Mouse (Mus musculus) urinary bladder, postnatal 36 days (tissue): ENCODE measurements at regions not wholly inside any gene's neighbourhood (a gene's known extent, or its start where the extent isn't known, plus 50 kb on each side); places are given as distances from the start of the nearest gene placed in this dataset.

Experiments
- DNase-seq, 2 experiments: peaks; one replicate each; pipeline ENCODE4 v3.0.0; 2022; ENCODE audit warnings: low spot score in 2 of 2, mixed read lengths in 1 of 2

- DNase-seq, result no peak
These were observed 182.9 kb downstream of the Rap2a start for GRCm38 (mm10) chr14:120661111-120661510.

GRCm38 (mm10) chr14:120669665-120670064, 191.4 kb downstream of the Rap2a start:
- DNase-seq, result no peak

DNA sequence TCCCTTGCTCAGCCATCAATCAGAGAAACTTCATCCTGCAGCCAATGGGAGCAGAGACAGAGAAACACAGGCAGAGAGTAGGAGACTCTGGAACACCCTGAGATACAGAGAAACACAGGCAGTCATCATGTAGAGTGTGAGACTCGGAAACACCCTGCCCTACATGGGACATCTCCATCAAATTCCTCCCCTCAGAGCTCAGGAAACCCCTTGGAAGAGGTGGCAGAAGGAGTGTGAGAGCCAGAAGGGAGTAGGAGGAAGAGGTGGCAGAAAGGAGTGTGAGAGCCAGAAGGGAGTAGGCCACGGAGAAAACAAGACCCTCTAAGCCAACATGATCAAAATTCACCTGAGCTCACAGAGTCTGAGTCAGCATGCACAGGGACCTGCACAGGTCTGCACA, 197.5 kb downstream of the Rap2a start:
- DNase-seq, result no peak

GRCm38 (mm10) chr14:120678533-120678932, 200.3 kb downstream of the Rap2a start:
- DNase-seq, result no peak

- DNase-seq, result no peak
These were observed 200.8 kb downstream of the Rap2a start for GRCm38 (mm10) chr14:120679072-120679471.

GRCm38 (mm10) chr14:120680272-120680671, 202.0 kb downstream of the Rap2a start:
- no peak for DNase-seq

GRCm38 (mm10) chr14:120685263-120685662, 207.0 kb downstream of the Rap2a start:
- DNase-seq, result no peak

GRCm38 (mm10) chr14:120685877-120686276, 207.6 kb downstream of the Rap2a start:
- DNase-seq, result no peak

- DNase-seq, result no peak
These were observed 208.5 kb downstream of the Rap2a start for GRCm38 (mm10) chr14:120686751-120687150.

DNA sequence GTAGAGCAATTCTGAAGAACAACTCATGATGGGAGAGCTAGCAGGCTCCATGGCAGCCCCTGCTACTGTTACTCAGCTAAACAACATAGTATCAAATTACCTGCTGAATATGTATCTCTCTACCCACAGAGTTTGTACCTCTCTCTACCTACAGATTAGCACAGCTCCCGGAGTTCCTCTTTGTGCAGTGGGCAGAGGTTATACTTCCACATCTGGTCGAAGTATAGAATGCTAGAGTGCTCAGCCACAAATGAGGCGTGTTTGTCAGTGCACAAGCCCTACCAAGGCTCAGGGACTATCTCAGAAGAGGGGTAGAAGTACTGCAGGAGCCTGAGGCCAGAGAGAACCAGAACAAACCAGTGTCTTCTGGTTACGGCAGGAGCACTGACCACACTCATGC, 211.6 kb upstream of the Ipo5 start:
- no peak for DNase-seq

DNA sequence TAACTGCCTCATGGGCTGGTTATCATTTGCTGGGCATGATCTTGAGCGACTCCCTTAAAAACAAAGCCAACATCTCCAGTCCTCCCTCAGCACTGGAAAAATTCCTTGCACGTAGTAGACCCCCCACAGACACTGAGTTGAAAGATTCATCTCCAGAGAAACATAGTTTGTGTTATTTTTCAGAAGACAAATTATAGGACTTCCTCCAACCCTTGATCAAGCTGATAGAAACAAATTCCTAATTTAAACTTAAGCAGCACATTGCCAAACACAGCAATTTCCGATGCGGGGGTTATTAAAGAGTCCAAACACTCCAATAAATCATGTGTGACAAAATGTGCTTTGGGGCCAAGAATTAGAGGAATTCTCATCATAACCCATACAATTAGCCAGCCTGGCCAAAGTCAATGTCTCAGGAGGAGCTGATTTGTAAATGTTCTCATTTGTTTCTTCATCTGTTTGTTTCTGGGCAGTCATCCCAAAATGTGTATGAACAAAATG, 205.7 kb upstream of the Ipo5 start:
- DNase-seq, result no peak

GRCm38 (mm10) chr14:120710782-120711181, 200.2 kb upstream of the Ipo5 start:
- no peak for DNase-seq

GRCm38 (mm10) chr14:120720464-120721445, 190.3 kb upstream of the Ipo5 start:
- DNase-seq, result no peak

DNA sequence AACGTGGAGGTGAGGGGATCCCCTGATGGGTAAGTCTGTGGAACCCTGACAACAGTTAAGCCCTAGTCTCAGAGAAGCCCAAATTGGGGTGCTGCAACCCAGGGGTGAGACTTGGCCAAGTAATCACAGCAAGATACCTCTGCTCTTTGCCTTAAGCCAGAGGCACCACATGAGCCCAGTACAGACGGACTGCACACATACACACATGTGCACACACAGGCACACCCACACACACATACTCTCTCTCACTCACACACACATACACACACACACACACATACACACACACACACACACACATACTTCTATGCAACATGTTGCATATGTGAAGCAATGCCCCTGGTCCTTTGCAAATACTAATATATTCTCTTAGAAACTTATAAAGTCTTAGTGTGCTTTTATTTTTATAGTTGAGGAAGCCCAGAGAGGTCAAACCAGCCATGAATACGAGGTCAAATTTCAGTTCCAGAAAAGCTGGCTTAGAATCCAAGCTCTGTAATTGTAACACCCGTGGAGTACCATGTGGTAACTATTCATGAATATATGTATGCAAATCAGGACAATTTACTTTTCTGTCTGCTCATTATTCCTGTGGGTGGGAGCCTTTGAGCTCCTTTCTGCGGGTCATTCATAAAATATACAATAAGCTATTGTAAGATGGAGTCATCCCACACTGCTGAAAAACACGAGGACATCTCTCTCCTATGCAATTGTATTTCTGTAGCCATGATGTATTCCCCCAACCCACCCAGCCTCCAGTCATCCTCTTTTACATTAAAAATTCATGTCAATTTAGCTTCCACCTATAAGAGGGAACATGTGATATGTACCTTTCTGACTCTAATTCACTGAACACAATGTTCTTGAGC, 189.2 kb upstream of the Ipo5 start:
- DNase-seq, result no peak

GRCm38 (mm10) chr14:120722546-120723112, 188.4 kb upstream of the Ipo5 start:
- no peak for DNase-seq

DNA sequence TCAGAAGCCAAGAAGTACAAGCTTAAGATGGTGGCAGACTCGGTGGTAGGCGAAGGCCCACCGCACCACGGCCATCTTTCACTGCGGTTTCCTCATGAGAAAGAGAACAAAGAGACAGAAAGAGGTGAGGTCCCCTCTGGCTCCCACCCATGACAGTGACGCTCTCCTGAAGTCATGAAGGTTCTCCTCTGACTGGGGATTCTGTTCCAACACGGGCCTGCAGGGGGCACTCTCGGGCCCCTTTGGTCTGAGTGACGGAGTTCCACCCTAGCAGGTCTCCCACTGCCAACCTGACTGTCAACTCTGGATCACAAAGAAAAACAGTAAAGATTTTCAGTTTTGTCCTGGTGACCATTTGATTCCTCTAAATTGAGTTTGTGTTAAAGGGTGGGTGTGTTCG, 182.9 kb upstream of the Ipo5 start:
- DNase-seq, result no peak

DNA sequence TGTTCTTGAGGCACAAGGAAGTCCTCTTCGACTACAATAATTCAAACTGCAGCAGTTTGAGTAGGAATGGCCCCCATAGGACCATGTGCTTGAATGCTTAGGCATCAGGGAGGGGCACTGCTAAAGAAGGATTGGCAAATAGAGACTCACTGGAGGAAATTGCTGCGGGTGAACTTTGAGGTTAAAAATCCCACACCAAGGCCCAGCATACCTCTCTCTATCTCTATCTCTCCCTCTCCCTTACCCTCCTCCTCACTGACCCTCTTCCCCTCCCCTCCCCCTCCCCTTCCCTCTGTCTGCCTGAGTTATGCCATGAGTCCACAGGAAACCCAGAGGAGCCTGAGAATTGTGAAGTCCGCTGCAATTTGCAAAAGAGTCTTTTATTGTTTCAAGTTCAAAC, 180.8 kb upstream of the Ipo5 start:
- no peak for DNase-seq

DNA sequence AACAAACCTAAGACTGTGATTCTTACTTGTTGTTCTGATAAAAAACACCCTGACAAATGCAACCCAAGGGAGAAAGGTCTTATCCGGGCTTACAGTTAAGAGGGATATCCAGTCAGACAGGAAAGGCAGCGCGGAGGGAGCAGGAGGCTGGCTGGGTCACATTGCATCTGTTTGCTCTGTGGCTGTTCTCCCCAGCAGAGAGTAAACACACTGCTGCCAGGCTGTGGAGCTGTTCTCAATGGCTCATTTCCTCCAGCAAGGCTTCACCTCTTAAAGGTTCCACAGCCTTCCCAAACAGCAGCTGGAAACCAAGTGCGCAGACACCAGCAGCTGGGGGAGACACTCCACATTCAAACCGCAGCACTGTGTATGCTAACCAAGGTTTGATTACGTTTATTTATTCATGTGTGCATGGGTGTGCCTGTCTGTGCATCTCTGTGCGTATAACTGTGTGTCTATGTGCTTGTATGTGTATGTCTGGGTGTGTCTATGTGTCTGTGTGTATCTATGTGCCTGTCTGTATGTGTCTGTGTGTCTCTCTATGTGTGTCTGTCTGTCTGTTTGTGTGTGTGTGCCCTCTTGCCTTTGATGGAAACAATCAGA, 179.2 kb upstream of the Ipo5 start:
- DNase-seq, result no peak

GRCm38 (mm10) chr14:120732400-120733138, 178.5 kb upstream of the Ipo5 start:
- DNase-seq, result no peak

DNA sequence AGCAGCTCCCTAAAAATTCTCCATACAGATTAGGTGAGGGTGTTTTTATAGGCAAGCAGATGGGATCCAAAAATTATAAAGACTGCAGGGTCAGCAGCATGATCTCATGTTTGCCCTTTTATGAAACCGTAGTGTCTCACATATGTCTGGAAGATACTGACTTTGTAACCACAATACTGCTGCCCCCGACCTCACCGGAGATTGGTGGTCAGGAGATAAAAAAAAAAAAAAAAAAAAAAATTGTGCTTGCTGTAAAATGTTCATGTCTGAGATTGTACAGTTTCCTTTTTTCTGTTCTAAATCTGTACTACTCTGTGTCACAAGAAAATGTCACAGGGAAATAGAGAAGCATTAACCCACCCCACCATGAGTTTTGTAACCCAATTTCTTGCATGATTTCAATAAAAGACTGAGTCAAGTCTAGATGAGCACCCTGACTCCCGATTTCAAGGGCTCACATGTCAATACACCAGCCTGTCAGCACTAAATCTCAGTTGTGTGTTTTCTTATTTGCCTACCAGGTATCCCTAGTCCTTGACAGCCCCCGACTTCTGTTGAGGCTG, 169.5 kb upstream of the Ipo5 start:
- DNase-seq, result no peak

- DNase-seq, result no peak
These were observed 157.0 kb upstream of the Ipo5 start for GRCm38 (mm10) chr14:120754011-120754410.
